In genomic region chr13:30253636-30254264, GRCm38 (mm10) we compare ENCODE assay signal across 8 mouse cellular contexts.
DNase-seq lines count a peak whose midpoint lies in the region; ATAC-seq and TF ChIP-seq lines count a peak whose summit lies in the region.

No protein-coding gene starts in this region.

- H3K27ac ChIP-seq in embryonic facial prominence, embryonic 10.5 days (replicated peaks): peak overlapping the region; percentile 48; the same call in 1 of the 2 replicates
- H3K27ac ChIP-seq in heart, postnatal 0 days (ENCODE audit: low read depth): 0 out of 2 replicates have a peak overlapping the region, but pooled peaks have one; percentile 12
- H3K27ac ChIP-seq in macrophage: peak overlapping the region; percentile 12; the same call in 1 of the 2 replicates
- H3K27ac ChIP-seq in stomach, postnatal 0 days (replicated peaks): no peak overlapping the region

- 29% methylated on average over 5 of the region's 5 CpGs for whole genome bisulfite sequencing in embryonic facial prominence, embryonic 10.5 days
- 20% methylated on average over 5 of the region's 5 CpGs for WGBS in heart, postnatal 0 days
- whole genome bisulfite sequencing in macrophage (ENCODE audit: missing documents): 35% methylated on average over 5 of the region's 5 CpGs
- WGBS in stomach, postnatal 0 days: 58% methylated on average over 5 of the region's 5 CpGs

- H3K79me2 ChIP-seq in macrophage (ENCODE audit: inconsistent target): no peaks in the 10 kb centered on the region

- no peak overlapping the region for H3K4me3 ChIP-seq in embryonic facial prominence, embryonic 10.5 days
- H3K4me3 ChIP-seq in heart, postnatal 0 days (ENCODE audit: low read depth, low read length): no peak overlapping the region
- H3K4me3 ChIP-seq in macrophage (ENCODE audit: inconsistent target): no peak overlapping the region
- no peak overlapping the region for H3K4me3 ChIP-seq in stomach, postnatal 0 days (ENCODE audit: low read depth, low read length)

- TF ChIP-seq CTCF in heart, postnatal 0 days (IDR thresholded peaks at IDR 0.05; ENCODE audit: low read depth): no peak
- TF ChIP-seq CTCF in stomach, postnatal 0 days (IDR thresholded peaks at IDR 0.05; ENCODE audit: low read depth): no peak

- H3K4me1 ChIP-seq in embryonic facial prominence, embryonic 10.5 days: peaks cover 43% of the 10 kb centered on the region
- H3K4me1 ChIP-seq in heart, postnatal 0 days (ENCODE audit: control insufficient read depth, insufficient read depth): peaks cover 11% of the 10 kb centered on the region; the same call in 1 of the 2 replicates
- H3K4me1 ChIP-seq in stomach, postnatal 0 days (replicated peaks; ENCODE audit: control insufficient read depth, insufficient read depth): no peaks in the 10 kb centered on the region; the same call in 1 of the 2 replicates

- no peaks in the 10 kb centered on the region for H3K9me3 ChIP-seq in embryonic facial prominence, embryonic 10.5 days
- no peaks in the 10 kb centered on the region for H3K9me3 ChIP-seq in heart, postnatal 0 days (replicated peaks; ENCODE audit: control insufficient read depth, low read length)
- H3K9me3 ChIP-seq in stomach, postnatal 0 days (ENCODE audit: control insufficient read depth, low read length): no peaks in the 10 kb centered on the region

- DNase-seq in left cerebral cortex, postnatal 25 days (ENCODE audit: low spot score in 2 of 2): peak; percentile 12 to 33
- no peak for DNase-seq in left cerebral cortex, postnatal 10 days (ENCODE audit: extremely low spot score in 1 of 2, low spot score in 2 of 2)
- peak; percentile 43 for DNase-seq in embryonic facial prominence, embryonic 10.5 days (ENCODE audit: low spot score)
- peak; percentile 39 for DNase-seq in heart, postnatal 0 days (ENCODE audit: low spot score)
- DNase-seq in stomach, postnatal 0 days (ENCODE audit: low spot score): no peak
- no peak for DNase-seq in urinary bladder, adult 18-20 months (ENCODE audit: low spot score in 2 of 2)
- DNase-seq in left cerebral cortex, adult 11 months (ENCODE audit: low spot score): no peak

- intact Hi-C loops in left cerebral cortex, postnatal 25 days (cut with DNase I): loop anchor here (10.0 kb wide), 1 partner anchor 269 kb away; the partner anchor contains the start of gene E2f3
- intact Hi-C loops in left cerebral cortex, postnatal 10 days (cut with DNase I): no loop called here

- H3K36me3 ChIP-seq in embryonic facial prominence, embryonic 10.5 days (replicated peaks): no peaks in the 10 kb centered on the region
- H3K36me3 ChIP-seq in heart, postnatal 0 days (replicated peaks; ENCODE audit: control insufficient read depth, insufficient read depth, low read length): no peaks in the 10 kb centered on the region
- no peaks in the 10 kb centered on the region for H3K36me3 ChIP-seq in macrophage (ENCODE audit: inconsistent target)
- H3K36me3 ChIP-seq in stomach, postnatal 0 days (ENCODE audit: control insufficient read depth, insufficient read depth, low read length): no peaks in the 10 kb centered on the region

- no peaks in the 10 kb centered on the region for H3K27me3 ChIP-seq in embryonic facial prominence, embryonic 10.5 days (replicated peaks; ENCODE audit: low read depth, poor library complexity, severe bottlenecking)
- H3K27me3 ChIP-seq in heart, postnatal 0 days (ENCODE audit: control insufficient read depth, insufficient read depth, low read length): no peaks in the 10 kb centered on the region
- H3K27me3 ChIP-seq in stomach, postnatal 0 days (ENCODE audit: control insufficient read depth, insufficient read depth, low read length): no peaks in the 10 kb centered on the region

- H3K4me2 ChIP-seq in heart, postnatal 0 days (ENCODE audit: low read depth, low read length): no peak overlapping the region
- H3K4me2 ChIP-seq in stomach, postnatal 0 days (replicated peaks; ENCODE audit: low read depth): no peak overlapping the region

- H3K9ac ChIP-seq in heart, postnatal 0 days (replicated peaks; ENCODE audit: low read depth, low read length): no peak overlapping the region
- no peak overlapping the region for H3K9ac ChIP-seq in stomach, postnatal 0 days (ENCODE audit: low read length)

- peak; percentile 55 for ATAC-seq in heart, postnatal 0 days (ENCODE audit: insufficient read depth, low read depth)
- ATAC-seq in stomach, postnatal 0 days (ENCODE audit: low FRiP score, low TSS enrichment): no peak

- TF ChIP-seq EP300 in heart, postnatal 0 days (IDR thresholded peaks at IDR 0.05; ENCODE audit: low read depth): no peak
- TF ChIP-seq EP300 in stomach, postnatal 0 days (optimal IDR thresholded peaks at IDR 0.05): no peak

Comparison
In these comparisons a context has a peak if more than half of its experiments do, and no peak if none do; other contexts are left out.
1. DNase-seq: peak in left cerebral cortex, postnatal 25 days (2 of 2), embryonic facial prominence, embryonic 10.5 days (single experiment) and heart, postnatal 0 days (single experiment); none in left cerebral cortex, postnatal 10 days (0 of 2), stomach, postnatal 0 days (single experiment), urinary bladder, adult 18-20 months (0 of 2) and left cerebral cortex, adult 11 months (single experiment).